Mouse (Mus musculus): ENCODE data around the gene Dctd.
A peak's percentile ranks its signal among the peaks of the same experiment; 100 is the strongest.

Dctd gene

DNA sequence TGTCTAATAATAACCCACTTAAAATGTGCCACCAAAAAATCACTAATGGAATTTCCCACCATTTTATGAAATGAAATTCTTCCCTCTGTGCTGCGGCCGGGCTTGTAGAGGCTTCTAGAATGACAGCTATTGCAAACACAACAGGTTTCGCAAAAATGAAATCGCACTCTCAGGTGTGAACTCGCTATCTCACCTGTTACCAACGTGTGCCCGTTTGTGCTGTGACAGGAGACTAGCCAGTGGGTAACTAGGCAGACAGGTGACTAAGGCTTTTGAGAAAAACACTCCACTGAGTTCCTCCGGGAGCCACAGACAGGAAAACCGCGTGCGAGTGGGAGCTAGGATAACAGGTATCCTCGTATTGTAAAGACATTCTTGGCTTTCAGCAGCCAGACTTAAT lies at the start of gene Dctd:
TSS of gene Dctd (plus strand) at position 301 of the 400 bp plus-strand sequence.
- no peak for DNase-seq (ENCODE audit: low read depth, low spot score)

DNA sequence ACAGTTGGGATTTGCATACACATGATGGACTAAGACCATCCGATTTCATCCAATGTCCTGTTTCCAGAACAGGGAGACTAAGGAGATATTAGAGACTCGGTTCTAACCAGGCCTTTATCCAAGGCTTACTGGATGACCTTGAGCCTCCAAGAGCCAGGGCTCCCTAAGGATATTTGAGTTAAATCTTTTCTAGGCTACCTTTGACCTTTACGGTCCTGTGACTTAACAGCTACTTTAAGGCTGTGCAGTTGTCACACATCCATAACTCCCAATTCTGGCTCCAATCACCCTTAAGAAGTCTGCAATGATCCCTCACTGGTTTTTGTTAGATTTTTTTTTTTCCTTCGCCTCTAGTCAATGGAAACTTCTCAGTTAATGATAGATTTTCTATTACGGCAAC lies 45.3 kb upstream of the Dctd start:
- no peak for DNase-seq (ENCODE audit: low read depth, low spot score)

DNA sequence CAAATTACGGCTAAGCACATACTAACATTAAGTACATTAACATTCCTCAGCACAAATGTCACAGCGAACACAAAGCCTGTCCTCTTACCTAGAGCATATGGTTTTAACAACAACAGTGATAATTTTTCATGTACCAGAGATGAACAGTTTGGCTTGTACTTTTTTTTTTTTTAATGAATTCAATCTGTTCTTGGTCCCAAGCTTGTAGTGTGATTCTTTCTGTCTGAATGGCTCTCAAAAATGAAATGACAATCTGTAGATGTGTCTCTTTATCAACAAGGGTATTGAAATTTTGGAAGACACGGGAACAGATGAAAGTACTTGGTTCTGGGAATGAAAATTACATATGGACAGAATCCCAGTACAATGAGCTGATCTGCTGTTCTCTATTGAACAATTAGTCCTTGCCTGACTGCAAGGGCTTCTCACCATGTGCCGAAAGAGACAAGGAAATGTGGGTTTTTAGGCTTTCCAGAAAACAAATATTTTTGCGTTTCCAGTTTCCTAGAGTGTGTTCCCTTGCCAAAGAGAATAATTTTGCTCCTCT lies 35.3 kb upstream of the Dctd start:
- DNase-seq (ENCODE audit: low read depth, low spot score), result no peak

DNA sequence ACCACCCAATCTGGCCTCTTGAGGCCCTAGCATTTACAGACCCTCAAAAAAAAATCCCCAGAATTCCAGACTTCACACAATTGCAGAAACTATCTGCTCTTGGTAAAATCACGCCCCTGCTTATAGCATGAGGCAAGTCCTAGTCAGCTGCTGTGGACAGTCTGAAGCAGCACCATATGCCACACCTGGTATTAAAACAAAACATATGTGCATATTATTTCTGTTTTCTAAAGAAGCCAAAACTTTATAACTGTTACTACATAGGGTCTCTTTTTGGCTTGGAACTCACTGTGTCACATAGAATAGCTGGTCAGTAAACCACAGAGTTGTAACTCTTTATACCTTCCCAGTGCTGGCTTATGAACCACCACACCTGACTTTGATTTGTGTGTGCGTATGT lies 24.7 kb upstream of the Dctd start:
- no peak for DNase-seq (ENCODE audit: low read depth, low spot score)

DNA sequence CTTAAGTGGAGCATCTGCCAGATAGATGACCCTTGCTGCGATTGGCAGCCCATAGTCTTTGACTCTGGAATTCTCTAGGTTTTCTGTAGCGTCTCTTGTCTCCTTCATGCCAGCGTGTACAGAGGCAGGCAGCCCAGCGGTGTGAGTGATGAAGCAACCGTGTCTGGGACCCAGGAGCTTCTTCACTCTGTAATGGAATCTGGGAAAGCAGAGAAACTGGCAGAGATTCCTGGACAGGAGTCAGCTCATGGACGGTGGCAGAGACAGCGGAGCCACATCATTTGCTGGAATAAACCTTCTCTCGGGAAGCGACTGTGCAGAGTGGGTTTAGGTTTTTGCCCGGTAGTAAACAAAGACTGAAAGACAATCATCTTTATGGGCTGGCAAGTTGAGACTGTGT lies 16.5 kb upstream of the Dctd start:
- DNase-seq (ENCODE audit: low read depth, low spot score), result no peak

DNA sequence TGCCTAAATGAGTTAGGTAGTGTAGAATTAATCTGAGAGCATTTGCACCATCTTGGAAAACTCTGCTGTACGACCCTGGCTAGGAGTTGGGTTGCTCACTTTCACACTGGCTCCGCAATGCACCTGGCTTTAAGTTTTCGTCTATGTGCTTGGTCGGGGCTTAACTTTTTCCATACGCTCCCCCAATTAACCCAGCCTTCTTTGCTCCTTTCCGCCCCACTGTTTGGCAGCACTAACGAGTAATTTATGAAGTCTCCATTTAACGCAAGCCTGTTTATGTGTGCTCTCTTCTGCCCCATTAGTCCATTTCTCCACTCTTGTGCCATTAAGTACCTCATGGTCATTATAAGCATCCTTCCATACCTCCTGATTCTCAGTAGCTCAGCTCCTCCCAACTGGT lies 8.2 kb upstream of the Dctd start:
- no peak for DNase-seq (ENCODE audit: low read depth, low spot score)

DNA sequence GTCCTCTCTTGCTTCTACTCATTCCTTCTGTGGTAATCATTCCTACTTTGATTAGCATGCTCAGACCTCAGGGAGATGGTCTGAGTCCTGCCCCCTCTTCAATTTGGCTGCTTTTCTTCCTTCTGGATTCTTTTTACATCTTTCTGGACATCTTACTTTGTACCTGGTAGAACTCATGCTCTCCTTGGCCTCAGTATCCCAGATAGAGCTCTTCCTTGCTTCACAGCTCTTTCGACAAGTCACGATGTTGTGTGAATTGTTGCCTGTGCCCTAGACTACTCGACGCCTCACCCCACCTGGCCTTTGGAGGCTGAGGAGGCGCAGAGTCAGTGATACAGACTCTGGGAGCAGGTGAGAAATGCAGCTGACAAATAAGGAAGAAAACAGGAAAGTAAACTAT lies 3.5 kb upstream of the Dctd start:
- DNase-seq (ENCODE audit: low read depth, low spot score), result no peak

DNA sequence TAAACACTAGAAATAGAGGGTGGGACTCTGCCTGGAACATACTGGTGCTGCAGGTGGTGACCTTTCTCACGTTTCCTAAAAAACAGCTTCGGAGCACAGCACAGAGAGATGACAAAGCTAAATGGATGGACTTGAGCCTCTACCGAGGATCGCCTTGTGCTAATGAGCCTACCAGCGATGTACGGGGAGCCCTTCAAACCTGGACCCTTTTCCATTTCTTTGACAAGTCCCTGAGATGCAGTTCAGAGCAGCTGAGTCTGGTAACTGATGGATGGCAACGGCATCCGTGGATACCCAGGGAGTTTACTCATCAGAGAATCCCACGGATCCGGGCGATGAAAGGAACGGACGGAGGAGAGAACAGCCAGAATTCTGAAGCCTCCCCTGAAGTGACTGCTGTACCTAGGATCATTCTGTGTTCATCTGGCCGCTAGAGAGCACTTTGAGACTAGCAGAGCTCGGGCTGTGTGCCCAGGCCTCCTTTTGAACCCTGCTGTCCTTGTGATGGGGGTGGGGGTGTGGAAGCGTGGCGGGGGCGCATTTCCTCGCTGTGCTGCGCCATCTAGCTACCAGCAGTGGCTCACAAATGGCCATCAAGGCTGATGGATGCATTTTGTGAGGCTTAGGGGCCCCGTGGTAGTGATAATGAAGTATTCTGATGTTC lies 1.6 kb upstream of the Dctd start:
- DNase-seq (ENCODE audit: low read depth, low spot score), result peak; percentile 28

DNA sequence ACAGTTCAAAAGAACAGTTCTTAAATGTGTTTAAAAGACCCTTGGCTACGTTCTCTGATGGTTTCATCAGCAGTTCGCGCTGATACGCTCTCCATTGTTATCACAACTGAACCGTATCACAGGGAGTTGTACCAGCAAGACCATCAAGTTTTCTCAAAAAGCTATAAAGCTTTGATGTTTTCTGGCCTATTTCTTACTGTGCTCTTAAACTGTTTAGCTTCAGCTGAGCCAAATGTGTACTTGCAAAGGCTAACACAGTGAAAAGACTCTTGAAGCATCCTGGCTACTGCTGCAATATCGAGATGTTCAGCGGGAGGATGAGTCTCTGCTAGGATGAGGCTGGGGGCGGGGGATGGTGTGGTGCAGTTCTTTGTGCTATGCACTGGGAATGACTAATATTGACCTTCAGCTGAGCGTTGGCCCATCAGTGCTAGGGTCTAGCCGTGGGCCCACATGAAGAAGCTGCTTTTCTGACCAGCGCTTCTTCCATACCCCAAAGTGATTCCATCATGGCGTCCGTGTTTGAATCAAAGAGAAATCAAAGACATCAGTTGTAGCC lies 732 bp upstream of the Dctd start:
- DNase-seq (ENCODE audit: low read depth, low spot score), result no peak

DNA sequence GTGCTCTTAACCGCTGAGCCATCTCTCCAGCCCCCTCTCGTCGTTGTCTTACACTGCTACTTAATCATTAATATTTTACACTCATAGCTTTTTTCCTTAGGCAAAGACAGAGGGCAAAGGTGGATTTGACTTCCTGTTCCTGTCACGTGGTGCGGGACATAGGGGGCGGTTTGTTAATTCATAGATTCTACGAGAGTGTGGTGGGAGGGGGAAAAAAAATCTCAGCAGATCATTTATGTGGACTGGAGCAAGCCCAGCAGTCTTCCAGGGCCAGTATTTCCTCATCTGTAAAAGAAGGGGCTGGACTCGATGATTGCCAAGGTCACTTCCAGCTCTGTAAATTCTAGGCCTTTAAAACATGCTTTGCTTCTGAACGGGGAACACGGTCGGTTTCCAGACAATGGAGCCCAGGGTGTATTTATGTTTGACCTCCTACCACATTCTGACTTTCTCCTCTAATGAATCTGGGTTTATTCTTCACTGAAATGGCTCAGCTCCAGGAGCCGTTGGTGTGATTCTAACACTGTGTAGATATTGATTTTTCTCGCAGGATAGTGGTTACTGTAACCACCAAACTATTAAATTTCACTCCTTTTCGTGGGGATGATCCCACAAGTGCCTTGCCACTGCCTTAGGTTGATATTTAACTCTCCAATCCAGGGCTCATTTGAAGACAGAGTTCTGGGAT lies 1.4 kb downstream of the Dctd start:
- DNase-seq (ENCODE audit: low read depth, low spot score), result no peak

DNA sequence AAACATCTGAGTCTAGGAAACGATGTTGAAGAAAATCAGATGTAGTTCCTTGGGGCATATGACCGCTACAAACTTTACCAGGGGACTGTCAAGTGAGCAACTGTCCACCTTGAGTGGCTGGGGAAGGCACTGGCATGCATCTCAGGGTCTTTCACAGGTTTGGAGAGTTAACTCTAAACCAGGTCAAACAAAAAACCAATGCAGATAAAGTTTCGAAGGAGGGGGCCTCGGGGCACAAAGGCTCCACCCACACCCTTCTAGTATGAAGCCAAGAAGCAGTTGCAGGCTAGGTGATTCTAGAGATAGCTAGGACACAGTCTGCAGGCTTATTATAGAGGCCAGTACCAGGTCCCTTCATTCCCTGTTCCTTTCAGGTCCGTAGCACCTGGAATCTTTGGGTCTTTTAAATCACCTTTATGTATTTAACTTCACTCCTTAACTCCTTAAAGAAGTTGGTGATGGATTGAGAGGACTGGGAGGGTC lies 10.5 kb downstream of the Dctd start:
- no peak for DNase-seq (ENCODE audit: low read depth, low spot score)

DNA sequence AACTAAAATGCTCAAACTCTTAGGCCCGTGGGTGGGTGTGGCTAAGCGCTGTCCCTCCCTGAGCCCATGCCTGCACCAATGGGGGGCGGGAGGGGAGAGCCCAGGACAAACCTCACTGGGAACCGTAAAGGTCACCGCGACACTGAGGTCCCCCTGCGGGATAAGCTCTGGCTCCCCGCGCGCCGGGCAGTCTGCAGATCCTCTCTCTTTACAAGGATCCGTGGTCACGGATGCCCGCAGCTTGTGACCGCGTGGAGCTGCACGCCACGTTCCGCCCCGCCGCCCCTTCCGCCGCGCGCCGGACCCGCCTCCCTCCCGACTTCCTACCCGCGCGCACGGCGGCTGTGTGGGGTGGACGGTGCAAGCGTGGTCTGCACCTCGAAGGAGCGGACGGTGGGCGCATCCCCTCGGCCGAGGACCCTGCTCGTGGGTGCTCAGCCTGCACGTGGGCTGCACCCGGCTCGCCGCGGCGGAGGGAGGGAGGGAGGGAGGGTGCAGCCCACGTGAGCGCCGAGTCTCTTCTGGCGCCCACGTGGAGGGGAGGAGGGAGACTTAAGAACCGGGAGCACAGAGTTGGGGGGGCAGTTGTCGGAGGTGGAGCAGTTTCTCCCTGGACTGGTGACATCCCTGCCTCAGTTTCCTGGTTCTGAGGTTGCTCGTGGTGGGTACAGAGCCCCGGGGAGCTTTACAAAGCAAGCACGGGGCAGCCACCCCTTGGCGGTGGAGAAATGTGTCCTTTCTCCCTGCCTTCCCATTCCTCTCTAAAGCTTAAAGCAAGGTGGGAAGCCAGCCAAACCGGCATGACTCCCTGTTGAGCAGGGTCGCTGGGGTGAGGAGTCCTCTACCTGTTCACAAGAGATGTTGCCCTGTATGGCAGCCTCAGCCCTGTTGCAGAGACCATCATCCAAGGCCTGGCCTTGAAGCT lies 11.2 kb downstream of the Dctd start:
- DNase-seq (ENCODE audit: low read depth, low spot score), result peak; percentile 13

DNA sequence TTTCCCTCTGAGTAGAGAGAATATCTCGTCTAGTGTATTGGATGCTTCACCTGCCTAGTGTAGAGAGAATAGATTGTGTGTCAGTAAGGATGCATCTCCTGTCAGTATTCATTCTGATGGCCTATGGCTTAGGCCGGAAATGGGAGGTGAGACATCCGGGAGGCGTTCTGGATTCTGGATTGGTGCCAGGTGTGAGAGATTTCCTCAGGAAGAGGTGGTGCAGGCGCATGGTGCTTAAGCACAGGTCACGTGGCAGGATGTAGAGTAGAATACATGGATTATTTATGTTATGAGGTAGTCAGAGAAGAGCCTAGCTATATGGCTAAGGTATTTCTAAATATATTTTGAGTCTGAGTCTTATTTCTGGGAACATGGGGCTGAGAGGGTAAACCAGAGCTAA lies 15.7 kb downstream of the Dctd start:
- DNase-seq (ENCODE audit: low read depth, low spot score), result no peak

DNA sequence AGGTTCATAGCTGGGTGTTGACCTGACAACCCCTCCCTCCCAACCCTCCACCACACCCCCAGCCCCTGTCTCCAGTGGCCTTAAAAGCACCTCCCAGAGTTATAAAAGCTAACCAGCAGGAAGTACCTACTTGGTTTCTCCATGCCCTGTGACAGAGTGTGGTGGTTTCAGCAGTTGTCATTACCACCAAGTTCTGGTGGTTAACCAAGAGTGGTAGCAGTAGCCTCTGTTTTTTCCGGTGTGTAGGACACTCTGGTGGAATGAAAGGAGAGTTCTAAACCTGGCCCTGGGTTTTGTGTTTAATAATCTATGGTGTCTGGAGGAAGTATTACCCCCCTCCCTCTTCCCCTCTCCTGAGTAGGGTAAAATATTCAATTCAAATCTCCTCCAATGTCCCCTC lies 24.1 kb downstream of the Dctd start:
- no peak for DNase-seq (ENCODE audit: low read depth, low spot score)

DNA sequence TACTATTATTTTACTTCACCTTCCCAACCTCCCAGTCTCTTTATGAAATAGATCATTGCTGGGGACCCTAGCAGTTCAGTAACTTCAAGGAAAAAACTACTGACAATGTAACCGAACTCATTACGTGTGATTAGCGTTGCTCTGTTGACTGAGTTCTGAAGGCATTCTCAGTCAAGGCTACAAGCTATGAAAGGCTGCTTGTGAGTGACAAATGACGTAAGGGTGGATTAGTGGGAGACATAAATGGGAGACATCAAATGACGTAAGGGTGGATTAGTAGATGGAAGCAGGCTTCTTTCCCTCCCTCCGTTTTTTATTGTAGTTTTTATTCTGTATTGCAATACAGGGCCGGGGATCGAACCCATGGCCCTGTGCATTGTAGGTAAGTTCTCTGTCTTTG lies 26.0 kb downstream of the Dctd start:
- DNase-seq (ENCODE audit: low read depth, low spot score), result no peak

DNA sequence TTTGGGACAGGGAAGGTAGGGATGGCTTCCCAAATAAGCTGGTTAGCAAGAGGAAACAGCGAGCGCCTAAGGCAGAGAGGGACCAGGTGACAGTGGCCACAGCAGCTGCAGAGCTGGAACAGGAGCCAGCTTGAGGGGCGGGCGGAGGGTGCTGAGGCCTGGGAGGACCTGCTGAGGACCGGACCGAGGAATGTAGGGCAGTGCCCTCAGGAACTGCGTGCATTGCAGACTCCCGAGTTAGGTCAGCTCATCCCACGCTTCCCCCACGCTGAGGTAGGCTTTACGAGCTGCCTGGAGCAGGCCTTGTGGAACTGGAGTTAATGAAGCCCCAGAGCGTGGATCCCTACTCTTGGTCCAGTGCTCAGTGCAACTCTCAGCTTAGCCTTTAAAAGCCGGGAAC lies 28.1 kb downstream of the Dctd start:
- no peak for DNase-seq (ENCODE audit: low read depth, low spot score)

DNA sequence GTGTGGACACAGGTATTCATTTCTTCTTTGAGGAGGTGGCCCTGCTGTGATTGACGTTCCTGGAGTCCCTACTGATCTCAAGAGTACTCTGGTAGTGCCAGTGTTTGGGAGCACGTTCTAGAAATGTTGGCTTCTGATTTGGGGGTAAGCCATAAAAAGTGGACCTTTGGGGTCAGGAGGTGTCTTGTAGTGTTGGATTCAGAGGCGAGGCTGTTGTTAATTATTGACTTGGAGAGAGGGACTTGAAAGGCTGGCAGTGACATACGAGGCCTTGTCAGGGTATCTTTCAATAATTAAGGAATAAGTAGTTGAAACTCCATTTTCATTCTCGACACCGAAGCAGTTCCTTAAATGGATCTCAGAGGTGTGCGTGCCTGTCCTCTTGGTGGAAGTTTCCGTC lies 31.4 kb downstream of the Dctd start:
- no peak for DNase-seq (ENCODE audit: low read depth, low spot score)

DNA sequence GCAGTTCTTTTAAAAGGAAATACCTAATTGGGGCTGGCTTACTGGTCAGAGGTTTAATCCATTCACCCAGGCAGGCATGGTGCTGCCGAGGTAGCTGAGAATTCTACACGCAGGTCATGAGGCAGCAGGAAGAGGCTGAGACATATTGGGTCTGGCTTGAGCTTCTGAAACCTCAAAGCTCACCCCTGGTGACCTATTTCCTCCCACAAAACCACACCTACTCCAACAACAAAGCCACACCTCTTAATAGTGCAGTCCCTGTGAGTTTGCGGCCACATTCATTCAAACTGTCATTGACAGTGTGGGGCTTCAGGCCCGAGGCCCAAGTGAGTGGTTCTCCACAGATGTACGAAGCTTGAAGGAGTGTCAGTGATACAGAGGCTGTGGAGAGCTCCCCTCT lies 34.4 kb downstream of the Dctd start:
- no peak for DNase-seq (ENCODE audit: low read depth, low spot score)

DNA sequence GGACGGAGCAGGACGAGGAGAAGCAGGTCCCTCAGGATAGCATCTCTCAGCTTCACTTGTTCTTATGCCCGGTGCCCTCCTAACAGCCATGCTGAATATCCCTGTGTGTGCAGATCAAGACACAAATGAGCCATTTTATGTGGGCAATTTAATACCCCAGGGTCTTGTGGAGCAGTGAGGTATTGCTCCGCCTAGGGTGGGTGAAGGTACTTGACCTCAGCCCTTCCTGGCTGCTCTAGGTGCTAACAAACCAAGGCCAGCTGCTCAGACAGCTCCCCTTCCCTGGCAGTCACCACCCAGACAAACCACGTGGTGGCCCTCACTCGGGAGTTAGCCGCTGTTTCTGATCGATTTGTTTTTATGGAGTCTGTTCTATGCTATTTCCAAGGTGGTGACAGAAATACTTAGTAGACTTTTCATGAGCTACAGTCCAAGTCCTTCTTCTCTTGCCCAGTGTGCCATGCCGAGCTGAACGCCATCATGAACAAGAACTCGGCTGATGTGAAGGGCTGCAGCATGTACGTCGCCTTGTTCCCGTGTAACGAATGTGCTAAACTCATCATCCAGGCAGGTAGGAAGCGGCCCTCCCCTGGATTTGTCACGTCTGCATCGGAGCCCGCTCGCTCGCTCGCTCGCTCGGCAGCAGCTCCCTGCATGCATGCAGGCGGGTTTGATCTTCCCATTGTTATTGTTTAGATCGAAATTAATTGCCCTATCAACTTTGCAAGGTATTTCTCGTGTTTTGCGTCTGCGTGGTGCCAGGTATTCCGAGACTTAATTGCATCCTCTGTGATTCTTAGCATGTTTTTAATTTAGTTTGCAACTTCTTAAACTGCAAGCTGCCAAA lies 38.1 kb downstream of the Dctd start:
- DNase-seq (ENCODE audit: low read depth, low spot score), result no peak

DNA sequence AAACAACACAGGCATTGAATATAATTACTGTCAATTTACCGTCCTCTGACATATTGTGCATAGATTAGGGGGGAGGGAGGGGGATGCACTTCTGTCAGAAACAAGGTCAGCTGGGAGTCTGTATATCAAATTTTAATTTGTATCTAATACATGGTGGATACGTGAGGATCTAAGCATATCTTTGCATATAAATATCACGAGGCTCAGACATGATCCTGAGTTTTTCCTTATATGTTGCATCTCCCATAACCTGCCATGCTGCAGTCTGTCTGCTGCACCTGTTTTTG lies 38.7 kb downstream of the Dctd start:
- DNase-seq (ENCODE audit: low read depth, low spot score), result no peak

DNA sequence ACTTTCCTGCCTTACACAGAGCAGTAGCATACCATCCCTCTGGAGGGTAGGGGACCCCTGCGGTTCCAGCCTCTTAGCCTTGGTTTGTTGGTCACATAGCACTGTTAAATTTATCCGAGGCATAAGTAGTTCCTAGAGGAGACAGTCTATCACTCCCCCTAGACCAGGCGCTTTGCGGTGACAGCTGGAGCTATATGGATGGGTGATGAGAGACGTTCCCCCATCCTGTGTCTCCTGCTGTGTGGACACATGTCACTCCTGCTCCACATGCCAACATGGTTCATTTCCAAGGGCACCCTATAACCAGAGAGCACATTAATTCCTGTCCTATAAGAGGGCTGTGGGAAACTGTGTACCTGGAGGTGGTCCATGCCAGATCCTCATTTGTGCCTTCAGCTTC lies 42.1 kb downstream of the Dctd start:
- no peak for DNase-seq (ENCODE audit: low read depth, low spot score)

Data from retina, adult 2 months (tissue).